Mouse (Mus musculus) hindbrain, embryonic 10.5 days (tissue): ENCODE results near the gene Pcgf5. TPM values are rescaled to one million over a fixed set of nuclear protein-coding genes. Genes with fewer than 3 reads are reported as not detected.

ENCODE experiments used
- polyA plus RNA-seq: library from polyadenylated mRNA; unstranded; fragments of >200 nt; fragmentation: Nextera tagmentation; extraction: Ambion mirVana; gene quantifications from 2 replicates; pipeline ENCODE4 v1.2.1, GENCODE M21; 2016

The Pcgf5 gene
- polyA plus RNA-seq, 1 experiment from 2014 or later = 11.8 TPM

Other genes starting within 250 kb of the Pcgf5 start
- 0.51 TPM in 1 of 2 replicates, not detected in the other for gene Ankrd1, start 228.2 kb upstream of the Pcgf5 start, polyA plus RNA-seq
- 4.7 and 7.4 TPM in 2 replicates for gene Hectd2, start 206.3 kb downstream of the Pcgf5 start, polyA plus RNA-seq